Comparison of ENCODE assay signal across 11 mouse cellular contexts in genomic region chr17:45020155-45020930, GRCm38 (mm10).
DNase-seq lines count a peak whose midpoint lies in the region; ATAC-seq and TF ChIP-seq lines count a peak whose summit lies in the region.
"Had no signal": no experiment of that assay in that cellular context is flagged by ENCODE, and none has a peak within 500 bp of the region (broad histone marks: within the 10 kb centered on the region; RNA-seq: fewer than 3 reads in every experiment).

No protein-coding gene starts in this region.

- H3K27ac ChIP-seq in intestine, embryonic 14.5 days (ENCODE audit: low read depth), result no peak overlapping the region
- H3K27ac ChIP-seq: neural tube, embryonic 15.5 days had no signal

- no peak for TF ChIP-seq CTCF in C2C12 (IDR thresholded peaks at IDR 0.05; ENCODE audit: control insufficient read depth, insufficient read depth, insufficient read length)

- no peaks in the 10 kb centered on the region for H3K79me2 ChIP-seq in C2C12 (ENCODE audit: control insufficient read depth, insufficient read depth)

- WGBS in intestine, embryonic 14.5 days, result 49% methylated on average over 8 of the region's 8 CpGs

- no peak overlapping the region for H3ac ChIP-seq in C2C12 (ENCODE audit: control insufficient read depth, insufficient read length, low read depth)

- H3K9me3 ChIP-seq in intestine, embryonic 14.5 days (ENCODE audit: control insufficient read depth, low read length), result no peaks in the 10 kb centered on the region
- H3K9me3 ChIP-seq: megakaryocyte, embryonic 14.5 days; neural tube, embryonic 15.5 days had no signal

- DNase-seq in kidney, adult 9 months, result peak; percentile 12
- no peak for DNase-seq in kidney, postnatal 25 days
- DNase-seq in adrenal gland, adult 8-10 months, result peak; percentile 67
- no peak for DNase-seq in intestine, embryonic 14.5 days (ENCODE audit: low spot score)
- no peak for DNase-seq in right cerebral cortex, postnatal 25 days
- DNase-seq in cerebellum, postnatal 4 days (ENCODE audit: low spot score in 2 of 2), result no peak
- DNase-seq in thymus, postnatal 14 days, result no peak

- no peaks in the 10 kb centered on the region for H3K79me3 ChIP-seq in C2C12 (ENCODE audit: low read depth)

- no peaks in the 10 kb centered on the region for H3K27me3 ChIP-seq in C2C12 (ENCODE audit: control insufficient read depth, insufficient read depth, insufficient read length)
- H3K27me3 ChIP-seq in intestine, embryonic 14.5 days (replicated peaks; ENCODE audit: control insufficient read depth, insufficient read depth, low read length), result no peaks in the 10 kb centered on the region
- H3K27me3 ChIP-seq: megakaryocyte, embryonic 14.5 days; neural tube, embryonic 15.5 days had no signal

- H3K4me3 ChIP-seq in C2C12 (ENCODE audit: insufficient read depth, poor library complexity, severe bottlenecking), result no peak overlapping the region
- H3K4me3 ChIP-seq in intestine, embryonic 14.5 days (ENCODE audit: low read depth, low read length), result no peak overlapping the region
- H3K4me3 ChIP-seq: erythroblast, embryonic 14.5 days; megakaryocyte, embryonic 14.5 days; neural tube, embryonic 15.5 days had no signal

- H3K9ac ChIP-seq in intestine, embryonic 14.5 days (ENCODE audit: low read length), result no peak overlapping the region
- H3K9ac ChIP-seq: neural tube, embryonic 15.5 days had no signal

- H3K36me3 ChIP-seq in C2C12 (ENCODE audit: control insufficient read depth, insufficient read depth), result no peaks in the 10 kb centered on the region
- H3K36me3 ChIP-seq in intestine, embryonic 14.5 days (ENCODE audit: control insufficient read depth, insufficient read depth, low read length), result no peaks in the 10 kb centered on the region
- H3K36me3 ChIP-seq: neural tube, embryonic 15.5 days had no signal

- H3K4me1 ChIP-seq in intestine, embryonic 14.5 days (replicated peaks; ENCODE audit: control insufficient read depth, insufficient read depth, low read length), result no peaks in the 10 kb centered on the region
- H3K4me1 ChIP-seq: neural tube, embryonic 15.5 days had no signal

- 0 out of 2 replicates have a peak, but pooled peaks have one; percentile 43 for ATAC-seq in intestine, embryonic 14.5 days (replicated peaks; ENCODE audit: low FRiP score, low TSS enrichment, low read depth)

- H3K4me2 ChIP-seq in intestine, embryonic 14.5 days (ENCODE audit: low read length), result no peak overlapping the region
- H3K4me2 ChIP-seq: neural tube, embryonic 15.5 days had no signal

TF ChIP-seq in C2C12, 6 proteins besides CTCF, POLR2A, EP300 and RAD21:
- TF ChIP-seq USF1 (IDR thresholded peaks at IDR 0.05; ENCODE audit: low read depth) (peak; percentile 51), MYOG (IDR thresholded peaks at IDR 0.05; ENCODE audit: control insufficient read depth, extremely low read depth, insufficient read length) (no peak)

Comparison
In these comparisons a context has a peak if more than half of its experiments do, and no peak if none do; other contexts are left out.
1. DNase-seq: peak in kidney, adult 9 months (single experiment) and adrenal gland, adult 8-10 months (single experiment); none in kidney, postnatal 25 days (0 of 2), intestine, embryonic 14.5 days (single experiment), right cerebral cortex, postnatal 25 days (single experiment), cerebellum, postnatal 4 days (0 of 2) and thymus, postnatal 14 days (single experiment).